Comparison of ENCODE assay signal across 10 mouse cellular contexts in genomic region chr3:104779949-104780348, GRCm38 (mm10). TPM values are rescaled to one million over a fixed set of nuclear protein-coding genes. Genes with fewer than 3 reads are reported as not detected.
DNase-seq lines count a peak whose midpoint lies in the region; ATAC-seq and TF ChIP-seq lines count a peak whose summit lies in the region.
"Had no signal": no experiment of that assay in that cellular context is flagged by ENCODE, and none has a peak within 500 bp of the region (broad histone marks: within the 10 kb centered on the region; RNA-seq: fewer than 3 reads in every experiment).

No protein-coding gene starts in this region.

- no peak overlapping the region for H3K4me2 ChIP-seq in kidney, embryonic 16.5 days (replicated peaks; ENCODE audit: low read depth, low read length)
- H3K4me2 ChIP-seq in intestine, embryonic 15.5 days (replicated peaks) = 0 out of 2 replicates have a peak overlapping the region, but pooled peaks have one; percentile 99
- H3K4me2 ChIP-seq in midbrain, postnatal 0 days (ENCODE audit: low read depth, low read length, poor library complexity, severe bottlenecking) = no peak overlapping the region

- no peak overlapping the region for H3K27ac ChIP-seq in kidney, adult 2 months (ENCODE audit: insufficient read depth, low read depth, low read length)
- H3K27ac ChIP-seq in kidney, embryonic 16.5 days (ENCODE audit: low read length) = no peak overlapping the region
- no peak overlapping the region for H3K27ac ChIP-seq in intestine, embryonic 15.5 days
- H3K27ac ChIP-seq in midbrain, postnatal 0 days (ENCODE audit: low read depth, low read length) = no peak overlapping the region
- H3K27ac ChIP-seq: embryonic facial prominence, embryonic 15.5 days; midbrain, embryonic 12.5 days had no signal

- no peak for ATAC-seq in kidney, embryonic 16.5 days (ENCODE audit: low FRiP score, low TSS enrichment)
- ATAC-seq in erythroblast, adult 5-6 weeks (replicated peaks; ENCODE audit: low FRiP score, poor library complexity, severe bottlenecking) = peak; percentile 59; the same call in 1 of the 2 replicates
- no peak for ATAC-seq in intestine, embryonic 15.5 days
- ATAC-seq in midbrain, postnatal 0 days (ENCODE audit: low FRiP score) = no peak
- no peak for ATAC-seq in monocyte, adult 5-6 weeks (replicated peaks; ENCODE audit: insufficient number of reproducible peaks, low FRiP score, low TSS enrichment, poor library complexity, severe bottlenecking)

- H3K4me3 ChIP-seq in kidney, adult 2 months (ENCODE audit: insufficient read depth, low read depth, low read length) = no peak overlapping the region
- no peak overlapping the region for H3K4me3 ChIP-seq in kidney, embryonic 16.5 days (ENCODE audit: low read length)
- no peak overlapping the region for H3K4me3 ChIP-seq in intestine, embryonic 15.5 days (replicated peaks)
- H3K4me3 ChIP-seq in midbrain, postnatal 0 days (ENCODE audit: low read depth, low read length) = no peak overlapping the region

- H3K27me3 ChIP-seq in kidney, adult 2 months (replicated peaks; ENCODE audit: control insufficient read depth, insufficient read depth, low read length) = no peaks in the 10 kb centered on the region
- peaks cover 47% of the 10 kb centered on the region for H3K27me3 ChIP-seq in kidney, embryonic 16.5 days (ENCODE audit: insufficient read depth, low read length)
- peaks cover 64% of the 10 kb centered on the region for H3K27me3 ChIP-seq in intestine, embryonic 15.5 days (replicated peaks)
- peaks cover 70% of the 10 kb centered on the region for H3K27me3 ChIP-seq in midbrain, postnatal 0 days (ENCODE audit: insufficient read depth, low read length)

- no peak overlapping the region for H3K9ac ChIP-seq in kidney, embryonic 16.5 days (replicated peaks; ENCODE audit: low read length)
- H3K9ac ChIP-seq in intestine, embryonic 15.5 days = no peak overlapping the region
- H3K9ac ChIP-seq in midbrain, postnatal 0 days (replicated peaks; ENCODE audit: low read length, poor library complexity, severe bottlenecking) = no peak overlapping the region
- H3K9ac ChIP-seq: embryonic facial prominence, embryonic 15.5 days had no signal

- peak; percentile 45 for DNase-seq in kidney, adult 2 months
- peak; percentile 86 for DNase-seq in CD4-positive, CD25-positive, alpha-beta regulatory T cell, adult 2 months (ENCODE audit: low read depth, low spot score)
- peak; percentile 40 for DNase-seq in adipocyte (ENCODE audit: low spot score)
- peak; percentile 85 for DNase-seq in midbrain, postnatal 0 days (ENCODE audit: low spot score)

- peak; percentile 84 for TF ChIP-seq CTCF in kidney, adult 2 months (conservative IDR thresholded peaks at IDR 0.05; ENCODE audit: insufficient read depth, insufficient read length, low read depth, low read length)
- TF ChIP-seq CTCF in midbrain, postnatal 0 days (IDR thresholded peaks at IDR 0.05) = peak; percentile 95

- TF ChIP-seq POLR2A in kidney, adult 2 months (IDR thresholded peaks at IDR 0.05; ENCODE audit: low read depth, low read length) = no peak

- no peaks in the 10 kb centered on the region for H3K36me3 ChIP-seq in kidney, adult 2 months (ENCODE audit: control insufficient read depth, insufficient read depth, low read length)
- no peaks in the 10 kb centered on the region for H3K36me3 ChIP-seq in kidney, embryonic 16.5 days (ENCODE audit: insufficient read depth, low read length)
- no peaks in the 10 kb centered on the region for H3K36me3 ChIP-seq in intestine, embryonic 15.5 days
- no peaks in the 10 kb centered on the region for H3K36me3 ChIP-seq in midbrain, postnatal 0 days (ENCODE audit: insufficient read depth, low read length)
- H3K36me3 ChIP-seq: embryonic facial prominence, embryonic 15.5 days; midbrain, embryonic 12.5 days had no signal

- WGBS in kidney, adult 2 months = 4% methylated on average over 7 of the region's 7 CpGs
- 3% methylated on average over 7 of the region's 7 CpGs for WGBS in kidney, embryonic 16.5 days
- 3% methylated on average over 7 of the region's 7 CpGs for WGBS in intestine, embryonic 15.5 days
- under 1% methylated on average over 7 of the region's 7 CpGs for WGBS in midbrain, postnatal 0 days

- no peaks in the 10 kb centered on the region for H3K9me3 ChIP-seq in kidney, embryonic 16.5 days (ENCODE audit: low read length)
- no peaks in the 10 kb centered on the region for H3K9me3 ChIP-seq in intestine, embryonic 15.5 days
- H3K9me3 ChIP-seq in midbrain, postnatal 0 days (ENCODE audit: low read length) = no peaks in the 10 kb centered on the region
- H3K9me3 ChIP-seq: embryonic facial prominence, embryonic 15.5 days; midbrain, embryonic 12.5 days had no signal

- peaks cover 17% of the 10 kb centered on the region for H3K4me1 ChIP-seq in kidney, adult 2 months (ENCODE audit: control insufficient read depth, insufficient read depth, low read length)
- H3K4me1 ChIP-seq in kidney, embryonic 16.5 days (ENCODE audit: insufficient read depth, low read length) = peaks cover 23% of the 10 kb centered on the region
- H3K4me1 ChIP-seq in intestine, embryonic 15.5 days (replicated peaks) = peaks cover 30% of the 10 kb centered on the region
- peaks cover 8% of the 10 kb centered on the region; the same call in 1 of the 2 replicates for H3K4me1 ChIP-seq in midbrain, postnatal 0 days (ENCODE audit: insufficient read depth, low read length)

RNA-seq across cellular contexts. Expression of gene Ppm1j, which starts 0.9 kb away (rescaled TPM):
- polyA plus RNA-seq in kidney, adult 2 months (2012; rRNA removed) = 3.4 and 4.0 TPM in 2 replicates
- 7.0 and 8.9 TPM in 2 replicates for polyA plus RNA-seq in kidney, embryonic 16.5 days (2015; fragmentation: Nextera tagmentation; extraction: Ambion mirVana)
- not detected in 2 replicates for total RNA-seq in erythroblast, adult 5-6 weeks (2015; ENCODE audit: low replicate concordance)
- not detected in 2 replicates for total RNA-seq in erythroblast, adult 5-6 weeks (2017; ENCODE audit: low replicate concordance)
- 2.9 and 4.5 TPM in 2 replicates for polyA plus RNA-seq in intestine, embryonic 15.5 days (2015; fragmentation: Nextera tagmentation; extraction: Ambion mirVana)
- 0.22 and 0.76 TPM in 2 replicates for total RNA-seq in midbrain, postnatal 0 days (2014; rRNA removed)
- polyA plus RNA-seq in midbrain, postnatal 0 days (2015; fragmentation: Nextera tagmentation; extraction: Ambion mirVana) = 1.2 and 1.3 TPM in 2 replicates
- 29.4 to 78.1 TPM (median 44.9 TPM) in 3 replicates for total RNA-seq in monocyte, adult 5-6 weeks (2017)

RNA-seq across cellular contexts. Expression of gene Fam19a3, which starts 1.7 kb away (rescaled TPM):
- polyA plus RNA-seq in kidney, adult 2 months (2012; rRNA removed) = 0.35 and 0.45 TPM in 2 replicates
- 0.18 and 0.20 TPM in 2 replicates for polyA plus RNA-seq in kidney, embryonic 16.5 days (2015; fragmentation: Nextera tagmentation; extraction: Ambion mirVana)
- not detected in 2 replicates for total RNA-seq in erythroblast, adult 5-6 weeks (2015; ENCODE audit: low replicate concordance)
- not detected in 2 replicates for total RNA-seq in erythroblast, adult 5-6 weeks (2017; ENCODE audit: low replicate concordance)
- polyA plus RNA-seq in intestine, embryonic 15.5 days (2015; fragmentation: Nextera tagmentation; extraction: Ambion mirVana) = 0.08 TPM in 1 of 2 replicates, not detected in the other
- 0.09 and 0.11 TPM in 2 replicates for total RNA-seq in midbrain, postnatal 0 days (2014; rRNA removed)
- not detected in 2 replicates for polyA plus RNA-seq in midbrain, postnatal 0 days (2015; fragmentation: Nextera tagmentation; extraction: Ambion mirVana)
- total RNA-seq in monocyte, adult 5-6 weeks (2017) = 0.32 to 4.9 TPM (median 1.9 TPM) in 3 replicates
- polyA plus RNA-seq: midbrain, embryonic 12.5 days had no signal

RNA-seq across cellular contexts. Expression of gene Rhoc, which starts 8.2 kb away (rescaled TPM):
- 75.7 and 87.2 TPM in 2 replicates for polyA plus RNA-seq in kidney, adult 2 months (2012; rRNA removed)
- polyA plus RNA-seq in kidney, embryonic 16.5 days (2015; fragmentation: Nextera tagmentation; extraction: Ambion mirVana) = 136 and 146 TPM in 2 replicates
- not detected in 2 replicates for total RNA-seq in erythroblast, adult 5-6 weeks (2015; ENCODE audit: low replicate concordance)
- 1.3 and 2.4 TPM in 2 replicates for total RNA-seq in erythroblast, adult 5-6 weeks (2017; ENCODE audit: low replicate concordance)
- polyA plus RNA-seq in intestine, embryonic 15.5 days (2015; fragmentation: Nextera tagmentation; extraction: Ambion mirVana) = 157 and 162 TPM in 2 replicates
- 35.2 and 50.9 TPM in 2 replicates for total RNA-seq in midbrain, postnatal 0 days (2014; rRNA removed)
- 39.9 and 44.8 TPM in 2 replicates for polyA plus RNA-seq in midbrain, postnatal 0 days (2015; fragmentation: Nextera tagmentation; extraction: Ambion mirVana)
- total RNA-seq in monocyte, adult 5-6 weeks (2017) = 10.9 to 45.4 TPM (median 13.3 TPM) in 3 replicates

RNA-seq across cellular contexts. Expression of gene Mov10, which starts 38.4 kb away (rescaled TPM):
- polyA plus RNA-seq in kidney, adult 2 months (2012; rRNA removed) = 14.1 and 14.2 TPM in 2 replicates
- 60.4 and 61.5 TPM in 2 replicates for polyA plus RNA-seq in kidney, embryonic 16.5 days (2015; fragmentation: Nextera tagmentation; extraction: Ambion mirVana)
- 1.7 and 5.4 TPM in 2 replicates for total RNA-seq in erythroblast, adult 5-6 weeks (2015; ENCODE audit: low replicate concordance)
- total RNA-seq in erythroblast, adult 5-6 weeks (2017; ENCODE audit: low replicate concordance) = 2.4 TPM in 1 of 2 replicates, not detected in the other
- polyA plus RNA-seq in intestine, embryonic 15.5 days (2015; fragmentation: Nextera tagmentation; extraction: Ambion mirVana) = 129 and 133 TPM in 2 replicates
- 7.9 and 18.2 TPM in 2 replicates for total RNA-seq in midbrain, postnatal 0 days (2014; rRNA removed)
- 6.1 and 7.7 TPM in 2 replicates for polyA plus RNA-seq in midbrain, postnatal 0 days (2015; fragmentation: Nextera tagmentation; extraction: Ambion mirVana)
- 3.2 to 8.2 TPM (median 7.1 TPM) in 3 replicates for total RNA-seq in monocyte, adult 5-6 weeks (2017)
